Mouse (Mus musculus): ENCODE measurements at regions not wholly inside any gene's neighbourhood (a gene's known extent, or its start where the extent isn't known, plus 50 kb on each side); places are given as distances from the start of the nearest gene placed in this dataset.

- Histone ChIP-seq H3K4me3 (no peak overlapping the region), H3K4me2 (replicated peaks) (peak overlapping the region; percentile 40), H3K9ac (peak overlapping the region; percentile 26; the same call in 1 of the 2 replicates), H3K27me3 (replicated peaks) (no peaks in the 10 kb centered on the region), H3K27ac (no peak overlapping the region), H3K36me3 (no peaks in the 10 kb centered on the region), H3K9me3 (no peaks in the 10 kb centered on the region), H3K4me1 (peaks cover 8% of the 10 kb centered on the region)
- 37% methylated on average over 17 of the region's 17 CpGs for WGBS
- peak; percentile 21; the same call in 1 of the 2 replicates for ATAC-seq (ENCODE audit: low FRiP score, low read depth)
Observed at GRCm38 (mm10) chr13:37468304-37469178, 123.5 kb downstream of the Ly86 start.

- no peak overlapping the region for H3K27ac ChIP-seq
- no peak overlapping the region for H3K4me2 ChIP-seq (replicated peaks)
- peaks cover 8% of the 10 kb centered on the region for H3K4me1 ChIP-seq
- no peaks in the 10 kb centered on the region for H3K27me3 ChIP-seq (replicated peaks)
- no peak overlapping the region for H3K4me3 ChIP-seq
- no peaks in the 10 kb centered on the region for H3K36me3 ChIP-seq
- H3K9me3 ChIP-seq, result no peaks in the 10 kb centered on the region
- 43% methylated on average over 11 of the region's 11 CpGs for WGBS
- ATAC-seq (ENCODE audit: low FRiP score, low read depth), result no peak
- H3K9ac ChIP-seq, result no peak overlapping the region
Observed at GRCm38 (mm10) chr13:37470230-37470907, 125.4 kb downstream of the Ly86 start.

- no peak overlapping the region for H3K27ac ChIP-seq
- H3K9me3 ChIP-seq, result no peaks in the 10 kb centered on the region
- ATAC-seq (ENCODE audit: low FRiP score, low read depth), result no peak
- 63% methylated on average over 1 of the region's 1 CpGs for WGBS
- no peak overlapping the region for H3K9ac ChIP-seq
- H3K4me2 ChIP-seq (replicated peaks), result no peak overlapping the region
- no peak overlapping the region for H3K4me3 ChIP-seq
- H3K27me3 ChIP-seq (replicated peaks), result no peaks in the 10 kb centered on the region
- H3K4me1 ChIP-seq, result peaks cover 14% of the 10 kb centered on the region
- H3K36me3 ChIP-seq, result no peaks in the 10 kb centered on the region
Observed at GRCm38 (mm10) chr13:37473359-37473758, 128.4 kb downstream of the Ly86 start.

- H3K9me3 ChIP-seq, result no peaks in the 10 kb centered on the region
- peaks cover 12% of the 10 kb centered on the region for H3K4me1 ChIP-seq
- H3K27me3 ChIP-seq (replicated peaks), result no peaks in the 10 kb centered on the region
- ATAC-seq (ENCODE audit: low FRiP score, low read depth), result no peak
- no peak overlapping the region for H3K9ac ChIP-seq
- no peak overlapping the region for H3K4me3 ChIP-seq
- no peaks in the 10 kb centered on the region for H3K36me3 ChIP-seq
- H3K27ac ChIP-seq, result no peak overlapping the region
- WGBS, result 82% methylated on average over 3 of the region's 3 CpGs
- H3K4me2 ChIP-seq (replicated peaks), result no peak overlapping the region
Observed at GRCm38 (mm10) chr13:37475804-37476203, 130.8 kb downstream of the Ly86 start.

- 72% methylated on average over 13 of the region's 13 CpGs for WGBS
- Histone ChIP-seq H3K4me1 (peaks cover 12% of the 10 kb centered on the region), H3K9ac (no peak overlapping the region), H3K27ac (no peak overlapping the region), H3K36me3 (no peaks in the 10 kb centered on the region), H3K4me2 (replicated peaks) (no peak overlapping the region), H3K4me3 (no peak overlapping the region), H3K27me3 (replicated peaks) (no peaks in the 10 kb centered on the region), H3K9me3 (no peaks in the 10 kb centered on the region)
- no peak for ATAC-seq (ENCODE audit: low FRiP score, low read depth)
Observed at GRCm38 (mm10) chr13:37476256-37477053, 131.4 kb downstream of the Ly86 start.

- H3K9ac ChIP-seq, result peak overlapping the region; percentile 23; the same call in 1 of the 2 replicates
- peak overlapping the region; percentile 53 for H3K4me2 ChIP-seq (replicated peaks)
- ATAC-seq (ENCODE audit: low FRiP score, low read depth), result no peak
- no peak overlapping the region for H3K27ac ChIP-seq
- H3K9me3 ChIP-seq, result no peaks in the 10 kb centered on the region
- H3K4me1 ChIP-seq, result peaks cover 12% of the 10 kb centered on the region
- 32% methylated on average over 6 of the region's 6 CpGs for WGBS
- no peaks in the 10 kb centered on the region for H3K27me3 ChIP-seq (replicated peaks)
- H3K4me3 ChIP-seq, result no peak overlapping the region
- no peaks in the 10 kb centered on the region for H3K36me3 ChIP-seq
Observed at GRCm38 (mm10) chr13:37477342-37477741, 132.3 kb downstream of the Ly86 start.

- H3K4me3 ChIP-seq, result no peak overlapping the region
- no peaks in the 10 kb centered on the region for H3K9me3 ChIP-seq
- H3K27ac ChIP-seq, result no peak overlapping the region
- peak overlapping the region; percentile 53 for H3K4me2 ChIP-seq (replicated peaks)
- H3K27me3 ChIP-seq (replicated peaks), result no peaks in the 10 kb centered on the region
- H3K36me3 ChIP-seq, result no peaks in the 10 kb centered on the region
- 3% methylated on average over 15 of the region's 15 CpGs for WGBS
- H3K4me1 ChIP-seq, result peaks cover 13% of the 10 kb centered on the region
- peak; percentile 39; the same call in 1 of the 2 replicates for ATAC-seq (ENCODE audit: low FRiP score, low read depth)
- peak overlapping the region; percentile 27; the same call in 1 of the 2 replicates for H3K9ac ChIP-seq
Observed at GRCm38 (mm10) chr13:37477749-37478548, 132.9 kb downstream of the Ly86 start.

GRCm38 (mm10) chr13:37479182-37479691 is 134.2 kb downstream of the Ly86 start:
- 86% methylated on average over 7 of the region's 7 CpGs for WGBS
- H3K9me3 ChIP-seq, result no peaks in the 10 kb centered on the region
- no peaks in the 10 kb centered on the region for H3K27me3 ChIP-seq (replicated peaks)
- H3K4me1 ChIP-seq, result peaks cover 21% of the 10 kb centered on the region
- H3K9ac ChIP-seq, result no peak overlapping the region
- H3K36me3 ChIP-seq, result no peaks in the 10 kb centered on the region
- ATAC-seq (ENCODE audit: low FRiP score, low read depth), result no peak
- H3K4me3 ChIP-seq, result no peak overlapping the region
- no peak overlapping the region for H3K4me2 ChIP-seq (replicated peaks)
- H3K27ac ChIP-seq, result no peak overlapping the region

- H3K4me2 ChIP-seq (replicated peaks), result no peak overlapping the region
- no peak for ATAC-seq (ENCODE audit: low FRiP score, low read depth)
- H3K9me3 ChIP-seq, result no peaks in the 10 kb centered on the region
- H3K4me1 ChIP-seq, result peaks cover 21% of the 10 kb centered on the region
- no peak overlapping the region for H3K4me3 ChIP-seq
- 66% methylated on average over 5 of the region's 5 CpGs for WGBS
- H3K36me3 ChIP-seq, result no peaks in the 10 kb centered on the region
- H3K27ac ChIP-seq, result no peak overlapping the region
- H3K9ac ChIP-seq, result no peak overlapping the region
- H3K27me3 ChIP-seq (replicated peaks), result no peaks in the 10 kb centered on the region
Observed at GRCm38 (mm10) chr13:37481514-37481913, 136.5 kb downstream of the Ly86 start.

- WGBS, result 61% methylated on average over 2 of the region's 2 CpGs
- Histone ChIP-seq H3K9ac (no peak overlapping the region), H3K4me3 (no peak overlapping the region), H3K4me1 (peaks cover 20% of the 10 kb centered on the region), H3K27ac (no peak overlapping the region), H3K9me3 (no peaks in the 10 kb centered on the region), H3K27me3 (replicated peaks) (no peaks in the 10 kb centered on the region), H3K36me3 (no peaks in the 10 kb centered on the region), H3K4me2 (replicated peaks) (no peak overlapping the region)
- ATAC-seq (ENCODE audit: low FRiP score, low read depth), result no peak
Observed at GRCm38 (mm10) chr13:37482038-37482437, 137.0 kb downstream of the Ly86 start.

GRCm38 (mm10) chr13:37482589-37482988 is 137.6 kb downstream of the Ly86 start:
- H3K27ac ChIP-seq, result no peak overlapping the region
- H3K4me1 ChIP-seq, result peaks cover 15% of the 10 kb centered on the region
- no peaks in the 10 kb centered on the region for H3K36me3 ChIP-seq
- no peaks in the 10 kb centered on the region for H3K9me3 ChIP-seq
- peak; percentile 71 for ATAC-seq (ENCODE audit: low FRiP score, low read depth)
- H3K27me3 ChIP-seq (replicated peaks), result no peaks in the 10 kb centered on the region
- H3K4me3 ChIP-seq, result no peak overlapping the region
- H3K4me2 ChIP-seq (replicated peaks), result peak overlapping the region; percentile 53
- peak overlapping the region; percentile 33; the same call in 1 of the 2 replicates for H3K9ac ChIP-seq
- WGBS, result 12% methylated on average over 10 of the region's 10 CpGs

Data from neural tube, embryonic 12.5 days (tissue).